Comparison of ENCODE assay signal across 8 mouse cellular contexts in genomic region chr2:93131825-93132623, GRCm38 (mm10). TPM values are rescaled to one million over a fixed set of nuclear protein-coding genes. Genes with fewer than 3 reads are reported as not detected.
A peak's percentile ranks its signal among the peaks of the same experiment; 100 is the strongest.
DNase-seq lines count a peak whose midpoint lies in the region; ATAC-seq and TF ChIP-seq lines count a peak whose summit lies in the region.

No protein-coding gene starts in this region.

- no peak for TF ChIP-seq CTCF in bone marrow, adult 2 months (IDR thresholded peaks at IDR 0.05; ENCODE audit: control insufficient read depth, insufficient read depth, low read length)

- peaks cover 3% of the 10 kb centered on the region for H3K4me1 ChIP-seq in bone marrow, adult 2 months (ENCODE audit: control insufficient read depth, insufficient read depth, low read length)

- peak; percentile 35 to 39 for DNase-seq in frontal cortex, postnatal 10 days (ENCODE audit: low spot score in 2 of 2)
- peak; percentile 54 for DNase-seq in 3T3-L1 (ENCODE audit: low read depth, low spot score)
- peak; percentile 74 to 80 for DNase-seq in heart, postnatal 14 days
- DNase-seq in lung, adult 18-20 months: peak; percentile 82 to 85
- DNase-seq in spleen, postnatal 36 days (ENCODE audit: low spot score in 2 of 2): peak; percentile 47 to 59
- DNase-seq in layer of hippocampus, adult 18-20 months (ENCODE audit: low spot score in 2 of 2): no peak

- 11% methylated on average over 9 of the region's 9 CpGs for WGBS in bone marrow, adult 2 months

- no peak for ATAC-seq in frontal cortex, adult (ENCODE audit: low TSS enrichment)

- H3K27ac ChIP-seq in bone marrow, adult 2 months (ENCODE audit: control insufficient read depth, insufficient read depth, low read depth, low read length, poor library complexity): peak overlapping the region; percentile 88

- intact Hi-C loops in heart, postnatal 14 days (cut with DNase I): no loop called here

- H3K4me3 ChIP-seq in bone marrow, adult 2 months (replicated peaks; ENCODE audit: control insufficient read depth, low read depth, low read length): no peak overlapping the region

- no peak for TF ChIP-seq POLR2A in bone marrow, adult 2 months (IDR thresholded peaks at IDR 0.05; ENCODE audit: borderline replicate concordance, control insufficient read depth, low read depth, low read length)

RNA-seq across cellular contexts. Expression of gene Trp53i11, which starts 55.3 kb away (rescaled TPM):
- 11.2 and 14.1 TPM in 2 replicates for polyA plus RNA-seq in bone marrow, adult 2 months (2011; ENCODE audit: insufficient read depth, insufficient read length, low replicate concordance, missing spikeins)
- 10 to 100 TPM; 67.8 to 68.8 TPM for total RNA-seq in heart, postnatal 14 days (2021)
- total RNA-seq in layer of hippocampus, adult 18-20 months (2021): 10 to 100 TPM; 74.8 to 94.2 TPM

Comparison
In these comparisons a context has a peak if more than half of its experiments do, and no peak if none do; other contexts are left out.
1. DNase-seq: peak in frontal cortex, postnatal 10 days (2 of 2), 3T3-L1 (single experiment), heart, postnatal 14 days (2 of 2), lung, adult 18-20 months (2 of 2) and spleen, postnatal 36 days (2 of 2); none in layer of hippocampus, adult 18-20 months (0 of 2).